Mouse (Mus musculus) neural tube, embryonic 12.5 days (tissue): ENCODE results near the gene Thoc6. TPM values are rescaled to one million over a fixed set of nuclear protein-coding genes. Genes with fewer than 3 reads are reported as not detected.

ENCODE experiments used
- ATAC-seq: fragments of 200-750 bp; cut with Nextera tagmentation; 2 replicates; pipeline ENCODE4 v1.8.0; 2017; ENCODE audit warnings: low read depth, mild to moderate bottlenecking, moderate TSS enrichment, moderate library complexity; ENCODE audit not compliant: low FRiP score
- H3K27ac ChIP-seq: fragments of 300-500 bp; sonication (generic); 2 replicates; pipeline ENCODE4 v1.5.1; 2016
- H3K27me3 ChIP-seq: fragments of 300-500 bp; sonication (generic); replicated peaks from 2 replicates; pipeline ENCODE4 v1.6.1; 2016; ENCODE audit warnings: mild to moderate bottlenecking
- H3K36me3 ChIP-seq: fragments of 300-500 bp; sonication (generic); 2 replicates; pipeline ENCODE4 v1.6.1; 2016; ENCODE audit warnings: mild to moderate bottlenecking
- H3K4me1 ChIP-seq: fragments of 300-500 bp; sonication (generic); 2 replicates; pipeline ENCODE4 v1.6.1; 2016
- H3K4me2 ChIP-seq: fragments of 300-500 bp; sonication (generic); replicated peaks from 2 replicates; pipeline ENCODE4 v1.6.1; 2016; ENCODE audit warnings: mild to moderate bottlenecking
- H3K4me3 ChIP-seq: fragments of 300-500 bp; sonication (generic); 2 replicates; pipeline ENCODE4 v1.5.1; 2016
- H3K9ac ChIP-seq: fragments of 300-500 bp; sonication (generic); 2 replicates; pipeline ENCODE4 v1.6.1; 2016; ENCODE audit warnings: mild to moderate bottlenecking
- H3K9me3 ChIP-seq: fragments of 300-500 bp; sonication (generic); 2 replicates; pipeline ENCODE4 v1.6.1; 2016; ENCODE audit warnings: mild to moderate bottlenecking
- WGBS: fragments of 180-500 bp; shearing (Covaris S2); methylation state at CpG from one replicate; pipeline ENCODE4 v1.1.7; 2016; 5-methylcytosine and 5-hydroxymethylcytosine counted together
- polyA plus RNA-seq: library from polyadenylated mRNA; unstranded; fragments of >200 nt; fragmentation: Nextera tagmentation; extraction: Ambion mirVana; gene quantifications from 2 replicates; pipeline ENCODE4 v1.2.1, GENCODE M21; 2016

Thoc6 gene
- polyA plus RNA-seq, result 54.0 and 57.6 TPM in 2 replicates

- Histone ChIP-seq H3K36me3 (peaks cover 20% of the 10 kb centered on the region), H3K27me3 (peaks cover 34% of the 10 kb centered on the region), H3K4me3 (peak within 1 kb of the TSS; percentile 56), H3K27ac (peak within 1 kb of the TSS; percentile 37; the same call in 1 of the 2 replicates), H3K9me3 (no peaks in the 10 kb centered on the region), H3K4me1 (peaks cover 29% of the 10 kb centered on the region), H3K9ac (peak within 1 kb of the TSS; percentile 61), H3K4me2 (peak within 1 kb of the TSS; percentile 77)
- peak; percentile 93 for ATAC-seq
- under 1% methylated on average over 45 of the region's 45 CpGs for WGBS
Measured at GRCm38 (mm10) chr17:23673424-23674073, at the start of gene Thoc6, which contains the start of gene Hcfc1r1. Gene Thoc6, minus strand, starts transcription at chr17:23673882. Gene Hcfc1r1, plus strand, starts transcription at chr17:23673596.

- 73% methylated on average over 7 of the region's 7 CpGs for WGBS
- Histone ChIP-seq H3K27me3 (no peaks in the 10 kb centered on the region), H3K4me1 (peaks cover 4% of the 10 kb centered on the region; the same call in 1 of the 2 replicates), H3K4me2 (no peak within 1 kb of the TSS), H3K9me3 (no peaks in the 10 kb centered on the region), H3K4me3 (no peak within 1 kb of the TSS), H3K9ac (no peak within 1 kb of the TSS), H3K27ac (no peak within 1 kb of the TSS), H3K36me3 (no peaks in the 10 kb centered on the region)
- ATAC-seq, result no peak
Measured at GRCm38 (mm10) chr17:23722376-23723125, 48.9 kb upstream of the Thoc6 start, which contains the start of gene 1520401A03Rik. Gene 1520401A03Rik, minus strand, starts transcription at chr17:23722783.

- Histone ChIP-seq H3K27ac (no peak overlapping the region), H3K9ac (no peak overlapping the region), H3K27me3 (no peaks in the 10 kb centered on the region), H3K4me2 (no peak overlapping the region), H3K36me3 (no peaks in the 10 kb centered on the region), H3K4me3 (no peak overlapping the region), H3K4me1 (peaks cover 4% of the 10 kb centered on the region; the same call in 1 of the 2 replicates), H3K9me3 (no peaks in the 10 kb centered on the region)
- 79% methylated on average over 2 of the region's 2 CpGs for WGBS
- ATAC-seq, result no peak
Measured at GRCm38 (mm10) chr17:23721886-23722285, 48.2 kb upstream of the Thoc6 start.

GRCm38 (mm10) chr17:23719455-23719854 lies 45.8 kb upstream of the Thoc6 start:
- 11% methylated on average over 1 of the region's 1 CpGs for WGBS
- no peak overlapping the region for H3K4me2 ChIP-seq
- ATAC-seq, result no peak
- H3K9ac ChIP-seq, result no peak overlapping the region
- H3K4me1 ChIP-seq, result no peaks in the 10 kb centered on the region
- no peak overlapping the region for H3K27ac ChIP-seq
- H3K36me3 ChIP-seq, result no peaks in the 10 kb centered on the region
- no peaks in the 10 kb centered on the region for H3K9me3 ChIP-seq
- no peaks in the 10 kb centered on the region for H3K27me3 ChIP-seq
- H3K4me3 ChIP-seq, result no peak overlapping the region

GRCm38 (mm10) chr17:23717003-23717402 lies 43.3 kb upstream of the Thoc6 start:
- Histone ChIP-seq H3K9me3 (no peaks in the 10 kb centered on the region), H3K4me2 (no peak overlapping the region), H3K36me3 (no peaks in the 10 kb centered on the region), H3K27ac (no peak overlapping the region), H3K4me1 (no peaks in the 10 kb centered on the region), H3K27me3 (no peaks in the 10 kb centered on the region), H3K9ac (no peak overlapping the region), H3K4me3 (no peak overlapping the region)
- WGBS, result 68% methylated on average over 2 of the region's 2 CpGs
- no peak for ATAC-seq

- H3K36me3 ChIP-seq, result no peaks in the 10 kb centered on the region
- peaks cover 4% of the 10 kb centered on the region; the same call in 1 of the 2 replicates for H3K27me3 ChIP-seq
- no peak overlapping the region for H3K4me2 ChIP-seq
- H3K9me3 ChIP-seq, result no peaks in the 10 kb centered on the region
- H3K4me1 ChIP-seq, result 0 out of 2 replicates have a peak, but pooled peaks cover 3% of the 10 kb centered on the region
- WGBS, result 0% methylated on average over 3 of the region's 3 CpGs
- ATAC-seq, result peak; percentile 43; the same call in 1 of the 2 replicates
- no peak overlapping the region for H3K4me3 ChIP-seq
- no peak overlapping the region for H3K9ac ChIP-seq
- no peak overlapping the region for H3K27ac ChIP-seq
Measured at GRCm38 (mm10) chr17:23706212-23706611, 32.5 kb upstream of the Thoc6 start.

- whole genome bisulfite sequencing, result 76% methylated on average over 7 of the region's 7 CpGs
- no peak overlapping the region for H3K4me3 ChIP-seq
- no peak overlapping the region for H3K4me2 ChIP-seq
- no peaks in the 10 kb centered on the region for H3K36me3 ChIP-seq
- ATAC-seq, result peak; percentile 28
- no peak overlapping the region for H3K9ac ChIP-seq
- 0 out of 2 replicates have a peak, but pooled peaks cover 3% of the 10 kb centered on the region for H3K4me1 ChIP-seq
- peaks cover 10% of the 10 kb centered on the region; the same call in 1 of the 2 replicates for H3K27me3 ChIP-seq
- H3K9me3 ChIP-seq, result no peaks in the 10 kb centered on the region
- no peak overlapping the region for H3K27ac ChIP-seq
Measured at GRCm38 (mm10) chr17:23705525-23706104, 31.9 kb upstream of the Thoc6 start.

- 0 out of 2 replicates have a peak, but pooled peaks cover 3% of the 10 kb centered on the region for H3K4me1 ChIP-seq
- H3K27me3 ChIP-seq, result peaks cover 15% of the 10 kb centered on the region; the same call in 1 of the 2 replicates
- no peaks in the 10 kb centered on the region for H3K9me3 ChIP-seq
- no peak overlapping the region for H3K4me3 ChIP-seq
- no peaks in the 10 kb centered on the region for H3K36me3 ChIP-seq
- 59% methylated on average over 7 of the region's 7 CpGs for WGBS
- no peak overlapping the region for H3K9ac ChIP-seq
- no peak overlapping the region for H3K4me2 ChIP-seq
- ATAC-seq, result no peak
- H3K27ac ChIP-seq, result no peak overlapping the region
Measured at GRCm38 (mm10) chr17:23704741-23705140, 31.1 kb upstream of the Thoc6 start.

- no peak overlapping the region for H3K4me2 ChIP-seq
- H3K27me3 ChIP-seq, result peaks cover 29% of the 10 kb centered on the region
- no peak overlapping the region for H3K27ac ChIP-seq
- H3K4me3 ChIP-seq, result no peak overlapping the region
- 85% methylated on average over 9 of the region's 9 CpGs for WGBS
- H3K4me1 ChIP-seq, result peaks cover 8% of the 10 kb centered on the region
- no peaks in the 10 kb centered on the region for H3K36me3 ChIP-seq
- no peaks in the 10 kb centered on the region for H3K9me3 ChIP-seq
- ATAC-seq, result no peak
- no peak overlapping the region for H3K9ac ChIP-seq
Measured at GRCm38 (mm10) chr17:23703301-23703700, 29.6 kb upstream of the Thoc6 start.

GRCm38 (mm10) chr17:23700079-23700478 lies 26.4 kb upstream of the Thoc6 start:
- Histone ChIP-seq H3K4me3 (peak overlapping the region; percentile 74), H3K4me1 (peaks cover 8% of the 10 kb centered on the region), H3K9me3 (no peaks in the 10 kb centered on the region), H3K9ac (peak overlapping the region; percentile 69), H3K36me3 (no peaks in the 10 kb centered on the region), H3K27ac (no peak overlapping the region), H3K27me3 (peaks cover 33% of the 10 kb centered on the region), H3K4me2 (peak overlapping the region; percentile 99)
- ATAC-seq, result peak; percentile 96
- WGBS, result under 1% methylated on average over 19 of the region's 28 CpGs

GRCm38 (mm10) chr17:23699131-23700077 lies 25.7 kb upstream of the Thoc6 start:
- ATAC-seq, result peak; percentile 69
- WGBS, result under 1% methylated on average over 65 of the region's 101 CpGs
- H3K9me3 ChIP-seq, result no peaks in the 10 kb centered on the region
- no peaks in the 10 kb centered on the region for H3K36me3 ChIP-seq
- peaks cover 33% of the 10 kb centered on the region for H3K27me3 ChIP-seq
- H3K4me1 ChIP-seq, result peaks cover 5% of the 10 kb centered on the region
- H3K27ac ChIP-seq, result 0 out of 2 replicates have a peak overlapping the region, but pooled peaks have one; percentile 26
- H3K4me2 ChIP-seq, result peak overlapping the region; percentile 99
- H3K4me3 ChIP-seq, result peak overlapping the region; percentile 74
- H3K9ac ChIP-seq, result peak overlapping the region; percentile 69
